Mouse (Mus musculus): ENCODE data around the gene Cpne8.

The Cpne8 gene

DNA sequence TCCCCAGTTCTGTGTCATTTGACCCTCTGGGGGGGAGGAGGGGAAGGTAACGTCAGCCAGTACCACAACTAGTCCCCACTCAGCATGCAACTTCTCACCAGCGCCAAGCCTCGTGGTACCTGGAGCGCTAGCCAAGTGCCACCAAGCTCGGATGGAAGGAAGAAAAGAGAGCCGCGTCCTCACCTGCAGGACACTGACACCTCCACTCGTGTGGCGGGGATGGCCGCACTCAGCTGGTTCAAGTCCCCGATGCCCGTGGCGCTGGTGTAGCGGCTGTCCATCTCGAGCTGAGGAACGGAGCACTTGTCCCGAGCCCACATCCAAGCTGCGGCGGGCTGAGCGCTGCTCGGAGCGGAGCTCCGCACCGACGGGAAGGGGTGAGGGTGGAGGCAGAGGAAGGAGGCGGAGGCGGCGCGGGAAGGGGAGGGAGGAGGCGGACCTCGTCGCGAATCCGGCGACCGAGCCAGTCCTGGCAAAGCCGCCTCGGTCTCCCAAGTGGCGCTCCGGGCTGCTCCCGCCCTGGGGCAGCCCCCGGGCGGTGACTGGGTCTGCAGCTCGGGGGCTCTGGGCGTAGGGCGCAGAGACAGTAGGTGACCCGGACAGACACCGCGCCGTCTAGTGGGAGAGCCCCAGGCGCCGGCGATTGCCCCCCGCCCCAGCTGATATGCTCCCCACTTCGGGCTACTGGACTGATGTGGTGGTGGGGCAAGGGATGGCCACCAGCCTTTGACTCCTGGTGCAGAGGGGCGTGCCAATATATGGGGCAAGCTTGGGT is at the start of gene Cpne8:
Gene Cpne8 (minus strand): TSS at position 448 of the 775 bp plus-strand sequence.
- peak; percentile 54 for DNase-seq (ENCODE audit: low spot score)

DNA sequence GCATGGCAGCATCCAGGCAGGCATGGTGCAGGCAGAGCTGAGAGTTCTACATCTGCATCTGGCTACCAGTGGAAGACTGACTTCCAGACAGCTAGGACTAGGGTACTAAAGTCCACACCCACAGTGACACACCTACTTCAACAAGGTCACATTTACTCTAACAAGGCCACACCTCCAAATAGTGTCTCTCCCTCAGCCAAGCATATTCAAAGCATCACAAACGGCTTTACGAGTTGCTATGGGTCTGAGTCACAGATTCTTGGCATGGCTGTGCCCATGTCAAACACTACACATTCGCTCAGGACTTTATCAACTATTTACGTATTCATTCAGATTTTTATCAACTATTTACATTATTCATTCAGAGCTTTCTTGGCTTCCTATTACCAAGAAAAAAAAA is 38.5 kb upstream of the Cpne8 start:
- no peak for DNase-seq (ENCODE audit: low spot score)

DNA sequence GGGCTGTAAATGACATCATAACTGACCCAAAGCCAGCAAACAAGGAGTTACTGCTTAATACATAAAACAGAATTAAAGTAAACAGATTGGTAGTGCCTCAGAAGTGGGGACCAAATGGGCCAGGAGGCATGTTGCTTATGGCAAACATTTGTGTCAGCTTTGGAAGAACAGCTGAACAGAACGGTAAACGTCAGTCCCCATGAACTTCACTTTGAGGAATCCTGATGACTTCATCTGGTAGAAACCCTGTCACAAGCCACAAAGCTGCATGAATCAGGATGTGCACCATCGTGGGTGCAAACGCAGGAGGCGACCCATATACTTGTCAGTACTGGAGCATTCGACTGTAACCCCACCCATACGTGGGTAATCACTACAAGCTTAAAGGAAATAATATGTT is 30.1 kb upstream of the Cpne8 start:
- no peak for DNase-seq (ENCODE audit: low spot score)

DNA sequence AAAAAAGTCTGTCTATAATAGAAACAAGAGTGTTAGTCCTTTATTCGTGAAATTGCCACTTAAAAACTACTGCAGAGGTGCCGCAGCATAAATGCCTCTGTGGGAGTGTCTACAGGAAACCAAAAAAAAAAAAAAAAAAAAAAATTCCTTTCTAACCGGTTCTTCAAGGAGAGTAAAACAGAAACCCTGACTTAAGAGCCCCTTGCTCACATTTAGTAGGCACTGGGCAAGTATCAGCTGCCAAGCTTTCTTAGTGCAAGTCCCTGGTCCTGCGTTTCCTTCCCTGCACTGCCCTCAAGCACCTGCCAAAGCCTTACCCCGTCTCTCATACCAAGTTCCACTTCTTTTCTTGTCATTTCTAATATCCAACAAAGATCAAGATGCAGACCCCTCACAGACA is 25.1 kb upstream of the Cpne8 start:
- DNase-seq (ENCODE audit: low spot score) = no peak

DNA sequence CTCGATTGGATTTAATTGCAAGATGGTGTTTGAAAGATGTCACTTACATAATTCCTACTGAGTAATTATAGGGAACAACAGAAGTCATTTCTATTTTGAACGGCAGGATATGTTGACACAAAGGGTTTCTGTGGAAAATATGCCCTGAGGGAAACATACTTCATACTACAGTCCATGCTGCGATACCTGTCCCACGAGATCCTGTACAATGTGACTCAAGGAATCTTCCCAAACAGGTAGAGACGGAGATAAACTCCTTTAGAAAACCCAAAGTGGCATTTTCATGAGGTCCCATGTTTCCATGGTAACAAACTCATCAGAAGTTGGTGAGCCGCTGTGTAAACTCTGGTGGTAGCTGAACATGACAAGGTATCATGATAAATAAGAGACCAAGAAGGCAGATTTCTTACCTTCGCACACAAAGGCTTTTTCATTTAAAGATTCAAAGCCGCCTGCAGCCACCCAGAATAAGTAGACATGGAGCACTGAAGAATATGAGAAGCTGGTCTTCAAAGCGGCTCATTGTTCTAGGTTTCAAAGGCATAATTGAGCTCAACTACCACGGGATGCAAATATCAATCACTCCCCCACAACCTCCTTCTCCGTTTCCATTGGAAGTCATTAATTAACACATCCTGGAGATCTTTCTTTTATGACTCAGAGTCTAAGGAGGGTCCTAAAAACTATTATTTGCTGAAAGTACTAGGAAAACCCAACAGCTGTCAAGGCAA is 24.4 kb upstream of the Cpne8 start:
- DNase-seq (ENCODE audit: low spot score) = no peak

DNA sequence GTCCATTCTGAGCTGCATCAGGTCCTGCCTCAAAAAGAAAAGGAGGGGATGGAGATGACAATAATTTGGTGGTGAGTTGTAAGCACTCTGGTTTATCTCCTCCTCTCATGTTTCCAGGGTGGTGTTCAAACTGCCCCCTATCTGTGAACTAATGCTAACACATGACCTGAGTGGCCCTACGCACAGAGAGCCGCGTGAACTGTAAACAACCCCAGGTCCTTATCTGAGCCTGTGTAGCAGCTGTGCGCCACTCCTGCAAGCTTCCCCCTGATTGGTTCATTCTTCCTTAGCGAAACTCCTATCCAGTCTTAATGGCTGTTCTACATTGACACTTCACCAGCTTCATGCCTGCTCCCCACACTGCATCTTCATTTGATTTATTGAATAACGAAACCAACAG is 7.5 kb upstream of the Cpne8 start:
- DNase-seq (ENCODE audit: low spot score) = no peak

DNA sequence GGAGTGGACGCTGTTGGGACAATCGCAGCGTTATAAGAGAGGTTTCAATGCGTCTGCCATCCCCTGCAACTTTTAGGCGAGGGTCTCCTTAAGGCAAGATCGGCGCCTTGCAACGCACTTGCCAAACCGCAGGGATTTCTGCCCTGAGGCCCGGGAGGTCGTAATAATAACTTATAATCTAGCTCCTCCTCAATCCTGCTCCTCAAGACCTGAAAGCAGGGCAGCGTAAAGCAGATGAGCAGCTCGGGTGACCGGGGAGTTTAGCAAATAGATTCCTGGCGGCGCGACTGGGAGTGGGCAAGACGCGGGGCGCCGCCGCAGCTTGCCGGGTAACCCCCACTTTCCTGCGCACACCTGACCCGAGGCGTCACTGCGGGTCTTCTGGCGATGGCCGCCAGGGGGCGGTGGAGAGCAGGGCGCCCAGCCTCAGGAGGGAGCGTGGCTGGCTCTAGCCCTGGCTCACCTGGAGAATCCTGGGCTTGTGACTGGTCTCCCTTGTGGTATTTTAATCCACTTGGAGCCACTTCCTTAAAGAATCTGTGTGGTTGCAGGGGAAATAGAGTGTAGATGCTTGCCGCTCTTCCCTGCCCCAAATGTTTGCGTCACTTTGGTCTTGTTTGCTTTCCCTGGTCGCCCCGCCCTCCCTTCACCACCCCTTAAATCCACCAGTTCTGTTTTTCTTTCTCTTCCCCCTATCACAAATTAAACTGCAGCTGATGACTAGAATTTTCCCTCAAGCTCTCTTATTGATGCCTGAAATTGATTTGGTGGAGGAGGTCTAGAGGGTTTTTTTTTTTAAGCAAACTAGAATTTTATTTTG is 738 bp upstream of the Cpne8 start:
- peak; percentile 61 for DNase-seq (ENCODE audit: low spot score)

DNA sequence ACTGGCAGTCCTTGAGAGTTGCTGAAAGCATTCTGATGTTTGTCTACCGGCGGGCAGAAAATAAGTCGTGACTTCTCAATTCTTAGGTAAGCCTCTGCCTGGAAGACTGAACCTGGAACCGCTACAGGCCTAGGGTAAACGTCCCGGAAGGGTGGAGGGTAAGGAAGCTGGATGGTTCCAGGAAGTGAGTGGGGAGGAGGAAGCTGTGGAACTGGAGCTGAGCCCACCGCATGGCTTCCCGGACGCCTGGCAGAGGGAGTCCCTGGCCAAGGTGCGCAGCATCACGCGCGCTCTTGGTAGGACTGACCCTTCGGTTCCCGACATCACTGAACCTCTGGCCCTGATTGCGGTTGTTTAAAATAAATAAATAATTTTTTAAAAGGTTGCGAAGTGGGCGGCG is 744 bp downstream of the Cpne8 start:
- no peak for DNase-seq (ENCODE audit: low spot score)

DNA sequence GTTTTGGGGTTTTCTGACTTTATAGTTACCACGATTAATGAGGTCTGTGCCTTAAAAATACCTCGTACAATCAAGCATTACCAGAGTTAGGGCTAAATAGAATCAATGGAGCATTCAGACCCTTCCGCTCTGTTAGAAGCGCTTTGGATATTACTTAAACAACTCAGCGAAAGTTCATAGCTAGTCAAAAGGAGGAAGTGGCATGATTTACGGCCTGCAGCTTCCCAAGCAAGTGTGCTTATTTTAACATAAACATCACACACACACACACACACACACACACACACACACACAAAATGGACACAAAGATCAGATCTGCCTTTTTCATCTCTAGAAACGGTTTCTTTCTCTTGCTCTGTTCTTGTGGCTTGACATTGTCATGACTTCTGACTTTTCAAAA is 9.7 kb downstream of the Cpne8 start:
- no peak for DNase-seq (ENCODE audit: low spot score)

DNA sequence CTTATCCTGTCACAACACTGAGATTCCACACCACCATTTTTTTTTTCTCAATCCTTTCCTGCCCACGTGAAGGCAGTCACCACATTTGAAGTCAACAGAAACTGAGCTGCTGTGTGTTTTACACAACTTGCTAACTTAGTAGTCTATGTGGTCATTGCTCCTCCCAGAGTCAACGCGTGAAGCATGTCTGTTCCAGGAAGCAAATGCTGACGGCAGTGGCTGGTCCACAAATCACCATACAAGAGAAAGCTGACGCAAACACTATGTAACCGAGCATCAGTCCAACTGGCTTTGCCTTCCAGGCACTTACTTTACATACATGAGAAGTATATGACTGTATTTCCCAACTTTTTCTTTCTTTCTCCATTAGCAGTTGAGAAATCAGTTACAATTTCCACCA is 12.3 kb downstream of the Cpne8 start:
- no peak for DNase-seq (ENCODE audit: low spot score)

DNA sequence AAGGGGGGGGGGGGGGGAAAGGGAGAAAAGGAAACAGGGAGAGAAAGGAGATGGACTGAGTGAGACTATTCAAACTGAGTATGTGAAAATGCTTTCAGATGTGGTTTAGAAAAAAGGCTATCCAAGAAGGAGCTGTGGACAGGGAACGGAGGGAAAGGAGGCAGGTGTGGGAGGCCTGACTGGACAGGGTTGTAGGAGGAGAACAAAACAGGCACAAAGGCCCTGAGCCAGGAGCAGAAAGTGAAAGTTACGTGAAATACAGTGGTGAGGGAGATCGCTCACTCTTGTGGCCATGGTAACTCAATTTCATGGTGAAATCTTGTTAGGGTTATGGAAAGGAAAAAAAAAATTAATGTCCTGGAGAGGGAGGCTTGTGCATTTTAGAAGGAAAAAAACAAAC is 14.6 kb downstream of the Cpne8 start:
- no peak for DNase-seq (ENCODE audit: low spot score)

DNA sequence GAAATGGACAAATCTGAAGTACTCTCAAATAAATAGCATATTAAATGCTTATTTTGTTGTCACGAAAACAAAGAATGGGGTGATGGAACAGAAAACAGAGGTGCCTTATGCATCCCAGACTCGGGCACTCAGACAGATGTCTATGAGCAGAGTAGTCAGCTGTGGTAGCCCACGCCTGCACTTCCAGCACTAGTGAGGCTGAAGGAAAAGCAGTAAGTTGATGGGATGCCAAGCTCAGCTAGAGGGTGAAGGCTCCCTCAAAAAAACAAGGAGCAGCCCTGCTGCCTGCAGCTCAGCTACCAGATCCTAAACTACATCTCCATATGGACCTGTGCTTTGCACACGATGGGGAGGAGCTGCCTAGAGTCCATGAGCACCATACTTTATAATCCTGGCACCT is 15.6 kb downstream of the Cpne8 start:
- DNase-seq (ENCODE audit: low spot score) = no peak

DNA sequence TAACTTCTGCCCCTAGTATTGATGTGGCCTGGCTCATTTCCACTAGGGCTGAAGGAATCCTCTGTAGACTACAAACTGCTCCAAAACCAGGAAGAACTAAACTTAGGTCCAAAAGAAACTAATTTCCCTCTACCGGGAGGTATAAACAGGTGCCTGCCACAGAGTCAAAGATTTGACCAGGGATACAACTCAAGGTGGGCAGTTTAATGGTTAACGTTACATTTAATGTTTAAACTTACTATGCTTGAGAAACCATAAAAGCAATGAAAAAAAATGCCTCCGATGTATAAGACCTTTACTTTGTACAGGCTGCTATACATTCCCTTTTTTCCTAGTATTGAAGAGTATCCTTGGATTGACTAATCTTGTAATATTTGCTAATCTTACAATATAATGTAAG is 18.5 kb downstream of the Cpne8 start:
- no peak for DNase-seq (ENCODE audit: low spot score)

DNA sequence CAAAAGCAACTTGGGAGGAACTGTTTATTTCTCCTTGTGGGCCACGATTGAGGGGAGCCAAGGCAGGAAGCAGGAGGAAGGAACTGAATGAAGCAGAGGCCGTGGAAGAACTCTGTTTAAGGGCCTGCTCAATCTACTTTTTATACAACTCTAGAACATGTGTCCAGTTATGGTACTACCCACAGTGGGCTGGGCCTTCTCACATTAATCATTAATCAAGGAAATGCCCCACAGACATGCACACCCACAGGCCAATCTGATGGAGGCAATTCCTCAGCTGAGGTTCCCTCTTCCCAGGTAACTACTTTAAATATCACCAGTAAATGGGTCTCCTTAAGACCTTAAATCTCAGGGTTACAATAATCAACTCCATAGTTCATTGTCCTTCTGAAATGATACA is 21.2 kb downstream of the Cpne8 start:
- DNase-seq (ENCODE audit: low spot score) = no peak

DNA sequence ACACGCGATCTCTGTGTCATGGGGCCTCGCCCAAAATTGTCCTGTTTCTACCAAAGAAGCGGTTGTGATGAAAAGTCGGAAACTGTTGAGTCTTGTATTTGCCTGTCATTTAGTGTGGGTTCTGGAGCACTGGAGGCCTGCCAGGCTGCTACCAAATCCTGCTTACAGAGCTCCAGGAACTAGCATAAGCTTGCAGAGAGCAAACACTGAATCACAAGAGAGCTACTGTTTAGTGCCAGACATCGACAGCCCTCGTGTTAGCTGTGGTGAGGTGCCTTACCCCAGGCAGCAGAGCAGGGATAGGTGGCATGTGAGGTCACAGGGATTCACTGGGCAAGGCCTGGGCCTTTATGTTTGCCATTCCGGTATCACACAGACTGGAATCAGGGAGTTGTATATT is 22.7 kb downstream of the Cpne8 start:
- peak; percentile 60 for DNase-seq (ENCODE audit: low spot score)

DNA sequence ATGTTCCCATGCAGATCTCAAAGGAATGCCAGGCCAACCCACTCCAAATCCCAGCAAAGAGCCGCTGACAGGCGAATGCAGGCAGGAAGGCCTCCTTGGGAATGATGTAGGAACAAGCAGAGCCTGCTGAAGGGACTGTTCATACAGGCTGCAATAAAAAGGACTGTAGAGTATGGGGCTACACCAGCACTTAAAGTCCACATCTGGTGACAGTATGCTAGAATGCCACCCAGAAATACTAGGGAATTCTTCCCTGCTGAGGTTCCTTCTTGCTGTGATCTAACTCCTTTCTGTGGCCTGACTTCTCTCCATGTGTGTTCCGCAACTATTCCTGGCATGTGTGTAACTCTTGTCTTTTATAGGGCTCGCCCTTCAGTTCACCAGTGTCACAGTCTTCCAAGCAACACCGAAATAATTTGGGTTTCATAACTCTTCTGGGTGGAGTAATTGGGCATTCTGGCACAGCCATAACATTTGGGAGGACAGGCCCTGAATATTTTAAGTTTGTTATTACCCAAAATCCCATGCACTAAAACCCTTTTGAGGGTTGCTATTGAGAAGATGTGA is 32.1 kb downstream of the Cpne8 start:
- no peak for DNase-seq (ENCODE audit: low spot score)

DNA sequence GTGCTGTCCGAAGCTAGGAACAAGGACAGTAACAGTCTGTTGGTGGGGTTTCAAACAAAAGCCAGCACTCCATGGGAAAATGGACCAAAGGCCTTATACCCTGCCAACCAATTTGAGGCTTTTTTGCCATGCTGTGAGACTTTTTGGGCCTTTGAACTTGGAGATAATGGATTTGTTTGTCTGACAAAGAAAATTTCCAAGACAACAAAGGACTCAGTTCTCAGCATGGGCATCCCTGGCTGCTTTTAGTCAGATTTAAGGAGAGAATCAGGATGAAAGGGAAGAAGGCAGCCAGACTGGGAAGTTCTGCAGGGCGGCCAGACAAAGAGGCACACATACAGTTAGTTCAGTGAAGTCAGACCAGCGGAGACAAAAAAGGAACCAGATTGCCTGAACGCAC is 32.9 kb downstream of the Cpne8 start:
- no peak for DNase-seq (ENCODE audit: low spot score)

DNA sequence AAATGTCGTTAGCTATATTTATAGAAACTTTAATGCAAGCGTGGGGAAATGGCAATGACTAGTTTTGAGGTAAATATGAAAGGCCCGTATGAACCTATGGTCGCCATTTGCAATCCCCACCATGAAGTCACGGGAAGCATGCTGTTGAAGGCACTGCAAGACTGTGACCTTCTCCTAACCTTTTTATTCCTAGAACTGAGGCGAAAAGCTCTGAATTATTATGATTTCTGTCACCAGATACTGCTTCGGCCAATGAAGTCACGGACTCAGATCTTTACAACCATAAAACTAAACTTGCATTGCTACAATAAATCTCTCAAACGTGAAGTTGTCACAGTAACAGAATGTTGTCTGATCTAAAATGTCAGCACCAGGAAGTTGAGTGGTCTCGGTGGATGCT is 33.4 kb downstream of the Cpne8 start:
- no peak for DNase-seq (ENCODE audit: low spot score)

DNA sequence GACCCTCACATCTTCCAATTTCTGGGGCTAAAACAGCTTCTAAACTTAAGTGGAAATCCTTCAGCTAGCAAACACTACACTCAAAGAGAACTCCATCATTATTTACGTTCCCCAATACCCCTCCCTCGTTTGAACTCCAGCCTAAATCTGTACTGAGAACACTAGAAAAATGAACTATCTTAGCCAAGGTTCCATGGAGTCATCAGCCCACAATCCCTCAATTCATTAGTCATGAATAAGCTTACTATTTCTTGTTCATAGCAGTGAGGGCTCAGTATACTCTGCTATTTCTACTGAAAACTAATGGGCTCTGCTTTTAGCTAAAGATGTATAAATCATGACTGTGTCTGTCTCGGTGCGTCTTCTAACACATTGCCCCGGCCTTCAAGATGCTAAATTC is 55.0 kb downstream of the Cpne8 start:
- no peak for DNase-seq (ENCODE audit: low spot score)

DNA sequence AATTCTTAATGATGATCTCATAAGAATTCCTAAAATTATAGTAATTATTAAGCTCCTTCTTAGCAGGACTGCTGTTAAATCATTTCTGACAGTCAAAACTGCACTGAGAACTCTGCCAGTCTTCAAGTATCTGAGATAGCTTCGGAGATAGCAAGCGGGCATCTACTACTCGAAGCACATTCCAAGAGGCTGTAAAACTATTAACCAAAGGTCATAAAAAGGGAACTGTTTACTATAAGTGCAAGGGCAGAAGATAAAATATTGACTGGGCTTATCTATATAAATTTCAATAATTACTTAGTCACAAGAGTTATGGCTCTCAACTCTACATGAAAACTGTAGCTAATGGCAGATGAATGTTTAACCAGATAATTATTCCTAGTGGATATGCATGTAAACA is 57.2 kb downstream of the Cpne8 start:
- no peak for DNase-seq (ENCODE audit: low spot score)

DNA sequence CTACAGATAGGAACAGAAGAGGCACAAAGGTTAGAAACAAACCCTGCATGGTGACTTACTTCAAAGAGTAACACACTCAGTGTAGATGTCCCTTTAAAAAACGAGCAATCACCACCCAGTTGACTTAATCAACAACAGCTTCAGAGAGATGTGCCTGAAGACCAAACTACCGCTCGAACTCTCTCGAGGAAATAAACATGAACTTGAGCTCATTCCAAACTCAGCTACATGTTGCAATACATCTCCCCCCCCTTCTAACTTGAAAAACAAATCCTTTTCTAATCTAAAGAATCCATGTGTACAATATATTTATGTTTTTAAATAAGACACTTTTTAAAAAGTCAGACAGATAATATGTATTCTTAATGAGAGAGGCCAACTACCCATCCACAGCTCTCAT is 59.5 kb downstream of the Cpne8 start:
- no peak for DNase-seq (ENCODE audit: low spot score)

DNA sequence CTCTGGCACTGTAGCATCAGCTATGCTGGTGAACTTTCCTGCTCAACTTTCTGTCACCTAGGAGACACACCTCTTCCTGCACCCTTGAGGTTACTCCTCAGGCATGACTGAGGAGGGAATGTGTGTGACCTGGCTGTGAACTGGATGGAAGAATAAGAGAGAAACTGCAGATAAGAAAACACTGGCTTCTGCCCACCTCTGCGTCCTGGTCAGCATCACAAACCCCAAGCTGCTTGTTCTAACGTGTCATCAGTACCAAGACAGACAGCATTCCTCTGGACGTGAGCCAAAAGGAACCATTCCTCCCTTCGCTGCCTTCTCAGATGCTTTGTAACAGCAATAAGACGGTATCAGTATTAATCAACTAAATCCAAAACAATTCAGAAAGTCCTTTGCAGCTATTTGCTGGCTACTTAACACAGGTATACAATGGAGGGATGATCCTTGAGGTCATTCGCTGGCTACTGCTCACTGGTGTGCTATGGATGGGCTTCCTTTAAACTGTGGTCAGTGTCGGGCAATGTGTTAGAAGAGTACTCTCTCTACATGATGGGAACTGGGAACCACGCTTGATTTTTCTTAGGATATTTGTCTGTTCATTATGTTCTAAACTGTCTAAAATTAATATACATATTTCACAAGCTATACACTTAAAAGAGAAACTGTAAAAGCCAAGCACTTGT is 63.0 kb downstream of the Cpne8 start:
- DNase-seq (ENCODE audit: low spot score) = no peak

All from layer of hippocampus, adult 11-12 months (tissue).